Mouse (Mus musculus) embryonic facial prominence, embryonic 15.5 days (tissue): Measurements from ENCODE around the gene Gga1. TPM values are rescaled to one million over a fixed set of nuclear protein-coding genes. Genes with fewer than 3 reads are reported as not detected.

Source experiments
- ATAC-seq: fragments of 200-750 bp; cut with Nextera tagmentation; 2 replicates; pipeline ENCODE4 v1.8.0; 2017; ENCODE audit warnings: low read depth, moderate TSS enrichment; ENCODE audit not compliant: insufficient number of reproducible peaks, low FRiP score, low TSS enrichment
- H3K27ac ChIP-seq: fragments of 300-500 bp; sonication (generic); replicated peaks from 2 replicates; pipeline ENCODE4 v1.5.1; 2015; ENCODE audit warnings: mild to moderate bottlenecking, inconsistent platforms
- H3K27me3 ChIP-seq: fragments of 300-500 bp; sonication (generic); 2 replicates; pipeline ENCODE4 v1.6.1; 2015; ENCODE audit warnings: inconsistent platforms
- H3K36me3 ChIP-seq: fragments of 300-500 bp; sonication (generic); 2 replicates; pipeline ENCODE4 v1.6.1; 2015; ENCODE audit warnings: mild to moderate bottlenecking, inconsistent platforms
- H3K4me1 ChIP-seq: fragments of 300-500 bp; sonication (generic); 2 replicates; pipeline ENCODE4 v1.6.1; 2015; ENCODE audit warnings: inconsistent platforms
- H3K4me2 ChIP-seq: fragments of 300-500 bp; sonication (generic); replicated peaks from 2 replicates; pipeline ENCODE4 v1.6.1; 2015; ENCODE audit warnings: mild to moderate bottlenecking, inconsistent platforms
- H3K4me3 ChIP-seq: fragments of 300-500 bp; sonication (generic); replicated peaks from 2 replicates; pipeline ENCODE4 v1.5.1; 2015; ENCODE audit warnings: mild to moderate bottlenecking, inconsistent platforms
- H3K9ac ChIP-seq: fragments of 300-500 bp; sonication (generic); 2 replicates; pipeline ENCODE4 v1.6.1; 2015; ENCODE audit warnings: inconsistent platforms
- H3K9me3 ChIP-seq: fragments of 300-500 bp; sonication (generic); replicated peaks from 2 replicates; pipeline ENCODE4 v1.6.1; 2016; ENCODE audit warnings: inconsistent platforms
- WGBS: fragments of 180-500 bp; shearing (Covaris S2); methylation state at CpG from one replicate; pipeline ENCODE4 v1.1.7; 2015; 5-methylcytosine and 5-hydroxymethylcytosine counted together
- polyA plus RNA-seq: library from polyadenylated mRNA; unstranded; fragments of >200 nt; fragmentation: Nextera tagmentation; extraction: Ambion mirVana; gene quantifications from 2 replicates; pipeline ENCODE4 v1.2.1, GENCODE M21; 2015

Gene Gga1
- polyA plus RNA-seq, 1 experiment from 2014 or later: 62.0 TPM

DNA sequence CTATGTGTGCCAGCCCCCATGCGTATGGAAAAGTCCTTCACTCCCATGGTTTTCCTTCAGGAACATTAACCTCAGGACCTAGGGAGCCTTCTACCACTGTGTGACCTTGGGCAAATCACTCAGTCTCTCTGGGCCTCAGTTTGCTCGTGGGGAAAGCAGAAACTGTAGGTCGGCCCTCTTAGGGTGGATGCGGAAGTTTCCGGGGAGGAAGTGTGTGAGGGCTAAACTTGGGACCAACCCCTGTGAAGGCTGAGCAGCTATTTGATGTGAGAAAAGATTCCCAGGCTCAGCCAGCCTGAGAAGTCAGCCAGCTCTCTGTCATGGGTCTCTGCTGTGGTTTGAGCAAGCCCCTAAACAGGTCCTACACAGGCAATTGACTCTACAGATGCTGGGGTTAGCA is 14.7 kb upstream of the Gga1 start:
- no peaks in the 10 kb centered on the region for H3K9me3 ChIP-seq
- H3K4me2 ChIP-seq: no peak overlapping the region
- no peak overlapping the region for H3K4me3 ChIP-seq
- H3K27me3 ChIP-seq: no peaks in the 10 kb centered on the region
- 84% methylated on average over 5 of the region's 5 CpGs for WGBS
- no peaks in the 10 kb centered on the region for H3K36me3 ChIP-seq
- no peak overlapping the region for H3K9ac ChIP-seq
- no peak overlapping the region for H3K27ac ChIP-seq
- H3K4me1 ChIP-seq: peaks cover 12% of the 10 kb centered on the region
- ATAC-seq: no peak

- Histone ChIP-seq H3K27ac (peak overlapping the region; percentile 55; the same call in 1 of the 2 replicates), H3K36me3 (no peaks in the 10 kb centered on the region), H3K9ac (no peak overlapping the region), H3K9me3 (no peaks in the 10 kb centered on the region), H3K4me1 (peaks cover 12% of the 10 kb centered on the region), H3K4me3 (no peak overlapping the region), H3K4me2 (no peak overlapping the region), H3K27me3 (no peaks in the 10 kb centered on the region)
- 61% methylated on average over 2 of the region's 2 CpGs for WGBS
- ATAC-seq: no peak
Measured at GRCm38 (mm10) chr15:78863154-78863553, 13.8 kb upstream of the Gga1 start.

DNA sequence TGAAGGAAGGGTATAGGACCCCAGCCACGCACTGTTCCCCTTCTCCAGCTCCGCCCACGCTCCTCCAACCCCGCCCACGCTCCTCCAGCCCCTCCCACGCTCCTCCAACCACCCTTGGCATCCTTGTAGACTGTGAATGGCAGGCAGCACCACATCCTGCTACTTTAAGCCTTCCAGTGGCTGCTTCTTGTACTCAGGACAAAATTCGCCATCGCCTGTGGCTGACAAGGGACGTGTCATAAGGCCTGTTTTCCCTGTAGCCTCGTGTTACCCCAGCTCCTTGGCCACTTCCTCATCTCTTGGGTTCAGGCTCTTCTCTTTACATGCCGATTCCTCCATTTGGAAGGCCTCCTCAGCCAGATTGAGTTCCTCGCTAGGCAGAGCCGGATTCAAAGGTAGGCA is 13.1 kb upstream of the Gga1 start:
- Histone ChIP-seq H3K4me2 (0 out of 2 replicates have a peak overlapping the region, but pooled peaks have one; percentile 19), H3K27me3 (no peaks in the 10 kb centered on the region), H3K36me3 (no peaks in the 10 kb centered on the region), H3K4me3 (no peak overlapping the region), H3K4me1 (peaks cover 18% of the 10 kb centered on the region), H3K9ac (no peak overlapping the region), H3K9me3 (no peaks in the 10 kb centered on the region), H3K27ac (peak overlapping the region; percentile 55)
- 40% methylated on average over 13 of the region's 13 CpGs for WGBS
- no peak; the same call in 1 of the 2 replicates for ATAC-seq

DNA sequence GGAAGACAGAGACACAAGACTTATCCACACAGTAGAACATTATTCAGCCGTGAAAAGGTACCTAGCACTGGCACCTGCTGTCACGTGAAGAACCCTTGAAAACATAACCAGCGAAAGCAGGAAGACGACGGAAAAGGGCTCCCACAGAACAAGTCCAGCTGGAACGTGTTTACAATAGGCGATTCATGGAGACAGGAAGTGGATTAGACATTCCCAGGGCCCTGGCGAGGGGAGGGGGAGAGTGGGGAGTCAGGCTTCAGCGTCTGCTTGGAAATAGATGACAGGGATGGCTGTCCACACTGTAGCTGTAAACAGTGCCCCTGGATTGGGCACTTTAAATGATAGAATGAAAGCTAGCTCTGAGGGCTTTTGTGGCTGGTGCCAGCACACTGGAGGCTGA is 8.6 kb upstream of the Gga1 start:
- no peak overlapping the region for H3K4me3 ChIP-seq
- no peaks in the 10 kb centered on the region for H3K36me3 ChIP-seq
- peak; percentile 66 for ATAC-seq

DNA sequence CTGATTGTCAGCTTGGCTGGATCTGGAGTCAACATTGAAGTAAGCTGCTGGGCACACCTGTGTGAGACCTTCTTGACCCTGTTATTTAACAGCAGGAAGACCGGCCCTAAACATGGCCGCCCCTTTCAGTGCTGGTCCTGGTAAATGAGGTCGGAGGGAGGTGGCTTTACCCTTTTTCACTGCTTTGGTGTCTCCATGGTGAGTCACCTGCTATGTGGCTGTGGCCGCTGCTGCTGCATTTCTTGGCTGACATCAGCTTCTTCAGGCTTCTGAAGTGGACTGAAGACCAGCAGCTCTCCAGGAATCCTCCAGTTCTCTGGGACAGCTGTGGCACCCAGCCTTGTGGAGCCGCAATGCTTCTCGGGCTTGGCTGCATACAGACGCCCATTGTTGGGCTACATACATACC is 8.2 kb upstream of the Gga1 start:
- ATAC-seq: no peak
- Histone ChIP-seq H3K36me3 (no peaks in the 10 kb centered on the region), H3K4me2 (no peak overlapping the region)

More for the DNA sequence above, 8.6 kb upstream of the Gga1 start:
- Histone ChIP-seq H3K9ac (no peak overlapping the region), H3K4me2 (no peak overlapping the region), H3K4me1 (peaks cover 25% of the 10 kb centered on the region), H3K9me3 (no peaks in the 10 kb centered on the region), H3K27ac (peak overlapping the region; percentile 77), H3K27me3 (no peaks in the 10 kb centered on the region)
- WGBS: 7% methylated on average over 9 of the region's 9 CpGs

DNA sequence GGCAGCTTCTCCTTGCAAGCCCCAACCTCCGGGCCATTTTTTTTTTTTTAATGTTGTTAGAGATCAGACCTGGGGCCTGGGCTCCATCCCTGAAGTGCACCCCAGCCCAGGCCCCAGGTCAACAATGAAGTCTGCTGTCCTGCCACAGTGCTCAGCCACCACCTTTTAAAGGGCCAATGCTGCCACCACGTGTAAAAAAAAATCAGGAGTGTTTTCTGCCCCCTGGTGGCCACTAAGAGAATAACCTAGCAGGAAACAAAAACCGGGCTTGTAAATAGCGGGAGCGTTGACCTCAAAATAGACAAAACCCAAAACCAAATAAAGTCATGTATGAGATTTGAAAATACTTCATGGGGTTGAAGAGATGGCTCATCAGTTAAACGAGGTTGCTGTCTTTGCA is 7.2 kb upstream of the Gga1 start:
- no peak overlapping the region for H3K27ac ChIP-seq
- WGBS: 22% methylated on average over 6 of the region's 6 CpGs

More for the DNA sequence above, 8.2 kb upstream of the Gga1 start:
- peaks cover 21% of the 10 kb centered on the region for H3K4me1 ChIP-seq
- H3K27ac ChIP-seq: peak overlapping the region; percentile 77
- H3K9ac ChIP-seq: no peak overlapping the region
- no peaks in the 10 kb centered on the region for H3K9me3 ChIP-seq
- 57% methylated on average over 7 of the region's 7 CpGs for WGBS
- no peak overlapping the region for H3K4me3 ChIP-seq
- H3K27me3 ChIP-seq: no peaks in the 10 kb centered on the region

DNA sequence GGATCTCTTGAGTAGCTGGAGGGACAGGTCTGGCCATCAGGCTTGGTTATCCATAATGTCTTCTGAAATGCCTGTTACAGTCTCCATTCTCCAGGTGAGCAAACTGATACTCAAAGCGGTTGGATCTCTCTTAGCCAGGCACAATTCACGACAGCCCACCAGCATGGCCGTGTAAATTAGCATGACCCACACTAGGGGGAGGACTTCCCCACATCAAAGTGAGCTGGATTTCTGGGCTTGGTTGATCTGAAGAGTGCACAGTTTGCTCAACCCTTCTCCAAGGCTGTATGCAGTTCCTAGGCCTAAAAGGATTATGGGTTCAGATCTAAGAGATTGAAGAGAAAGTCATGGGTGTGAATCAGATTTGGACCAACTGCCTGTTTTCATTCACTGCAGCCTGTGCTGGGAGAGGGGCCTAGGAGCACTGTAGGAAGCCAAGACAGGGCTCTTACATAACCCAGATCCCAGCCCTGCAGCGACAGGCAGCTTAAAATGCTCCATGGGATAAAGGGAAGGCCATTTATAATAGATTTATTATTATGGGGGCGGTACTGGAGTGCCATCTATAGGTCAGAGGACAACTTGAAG is 4.9 kb upstream of the Gga1 start:
- Histone ChIP-seq H3K9ac (no peak overlapping the region), H3K9me3 (no peaks in the 10 kb centered on the region), H3K27ac (0 out of 2 replicates have a peak overlapping the region, but pooled peaks have one; percentile 12), H3K4me3 (no peak overlapping the region), H3K4me1 (peaks cover 38% of the 10 kb centered on the region), H3K4me2 (no peak overlapping the region), H3K27me3 (no peaks in the 10 kb centered on the region), H3K36me3 (no peaks in the 10 kb centered on the region)
- WGBS: 45% methylated on average over 5 of the region's 5 CpGs
- ATAC-seq: no peak

More for the DNA sequence above, 7.2 kb upstream of the Gga1 start:
- Histone ChIP-seq H3K4me2 (no peak overlapping the region), H3K36me3 (no peaks in the 10 kb centered on the region), H3K4me1 (peaks cover 18% of the 10 kb centered on the region), H3K9me3 (no peaks in the 10 kb centered on the region), H3K9ac (no peak overlapping the region), H3K4me3 (no peak overlapping the region), H3K27me3 (no peaks in the 10 kb centered on the region)
- no peak for ATAC-seq

DNA sequence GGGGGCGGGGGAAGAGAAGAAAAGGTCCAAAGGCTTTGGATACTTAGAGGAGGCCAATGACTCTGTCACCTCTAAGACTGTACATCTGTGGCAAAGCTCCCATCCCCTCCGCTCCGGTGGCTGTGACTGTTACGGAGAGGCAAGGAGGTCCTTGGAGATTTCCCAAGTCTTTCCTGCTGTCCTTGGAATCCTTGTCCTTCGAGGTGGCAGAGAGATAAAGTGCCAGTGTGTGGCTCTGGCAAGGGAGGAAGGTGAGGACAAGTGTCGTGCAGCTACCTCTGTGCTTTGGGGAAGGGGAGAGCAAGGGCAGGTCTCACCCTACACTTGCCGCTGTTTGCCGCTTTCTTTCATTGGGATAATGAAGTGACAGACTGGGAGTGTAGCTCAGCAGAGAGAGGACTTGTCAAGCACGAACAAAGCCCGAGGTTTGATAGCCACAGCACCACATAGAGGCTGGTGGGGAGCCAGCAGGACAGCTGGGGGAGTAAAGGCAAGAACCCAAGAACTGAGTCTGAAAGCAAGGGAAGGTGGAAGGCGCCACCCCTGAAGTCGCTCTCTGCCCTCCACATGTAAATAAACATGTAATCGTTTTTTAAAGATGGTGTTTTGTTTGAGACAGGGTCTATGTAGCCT is 3.1 kb upstream of the Gga1 start:
- peaks cover 40% of the 10 kb centered on the region for H3K4me1 ChIP-seq
- WGBS: 64% methylated on average over 13 of the region's 13 CpGs
- ATAC-seq: no peak
- no peaks in the 10 kb centered on the region for H3K36me3 ChIP-seq
- no peak overlapping the region for H3K9ac ChIP-seq
- H3K4me3 ChIP-seq: no peak overlapping the region
- H3K9me3 ChIP-seq: no peaks in the 10 kb centered on the region
- no peaks in the 10 kb centered on the region for H3K27me3 ChIP-seq
- 0 out of 2 replicates have a peak overlapping the region, but pooled peaks have one; percentile 100 for H3K27ac ChIP-seq
- H3K4me2 ChIP-seq: no peak overlapping the region

DNA sequence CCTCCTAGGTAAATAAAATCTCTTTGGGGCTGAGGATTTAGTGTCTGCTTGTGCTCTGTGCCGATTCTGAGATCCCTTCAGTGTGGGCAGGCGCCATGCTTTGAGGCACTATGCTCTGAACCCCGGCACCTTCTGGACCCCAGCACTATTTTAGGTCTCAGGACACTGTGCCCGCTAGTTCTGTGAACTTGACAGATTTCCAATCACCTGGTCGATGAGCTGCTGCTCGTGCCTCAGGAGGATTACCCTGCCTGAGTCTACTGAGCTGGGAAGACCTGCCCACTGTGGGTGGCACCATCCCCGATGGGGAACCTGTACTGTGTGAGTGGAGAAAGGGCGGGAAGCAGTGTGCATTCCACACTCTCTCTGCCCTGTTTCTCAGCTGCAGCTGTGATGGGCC is 2.0 kb upstream of the Gga1 start:
- Histone ChIP-seq H3K4me1 (peaks cover 50% of the 10 kb centered on the region), H3K4me3 (no peak overlapping the region), H3K9me3 (no peaks in the 10 kb centered on the region), H3K36me3 (0 out of 2 replicates have a peak, but pooled peaks cover 2% of the 10 kb centered on the region), H3K9ac (no peak overlapping the region), H3K27ac (peak overlapping the region; percentile 100), H3K27me3 (no peaks in the 10 kb centered on the region), H3K4me2 (no peak overlapping the region)
- ATAC-seq: no peak
- 63% methylated on average over 8 of the region's 8 CpGs for WGBS

DNA sequence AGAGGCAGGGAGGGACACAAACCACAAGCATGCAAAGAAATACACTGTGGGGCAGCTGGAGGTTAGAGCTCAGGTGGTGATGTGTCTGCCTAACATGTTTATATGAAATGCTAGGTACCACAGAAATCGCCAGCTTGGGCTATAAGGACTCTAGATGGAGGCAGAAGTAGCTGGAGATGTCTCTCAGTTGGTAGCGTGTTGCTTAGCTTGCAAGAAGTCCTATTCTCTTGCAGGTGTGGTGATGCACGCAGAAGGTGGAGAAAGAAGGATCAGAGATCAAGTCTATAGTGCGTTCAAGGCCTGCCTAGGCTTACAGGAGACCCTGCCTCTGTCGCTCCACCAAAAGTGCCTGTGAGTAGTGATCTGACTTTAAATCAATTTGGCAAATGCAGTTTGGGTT is 1.5 kb upstream of the Gga1 start:
- Histone ChIP-seq H3K27me3 (no peaks in the 10 kb centered on the region), H3K9me3 (no peaks in the 10 kb centered on the region), H3K4me2 (peak overlapping the region; percentile 80), H3K27ac (peak overlapping the region; percentile 100), H3K36me3 (0 out of 2 replicates have a peak, but pooled peaks cover 8% of the 10 kb centered on the region), H3K4me3 (peak overlapping the region; percentile 83), H3K9ac (no peak overlapping the region), H3K4me1 (peaks cover 55% of the 10 kb centered on the region)
- WGBS: 63% methylated on average over 5 of the region's 5 CpGs
- no peak for ATAC-seq

- Histone ChIP-seq H3K27ac (peak overlapping the region; percentile 100), H3K9ac (peak overlapping the region; percentile 71), H3K4me3 (peak overlapping the region; percentile 83), H3K4me2 (peak overlapping the region; percentile 80), H3K4me1 (peaks cover 58% of the 10 kb centered on the region), H3K36me3 (peaks cover 15% of the 10 kb centered on the region; the same call in 1 of the 2 replicates), H3K27me3 (no peaks in the 10 kb centered on the region), H3K9me3 (no peaks in the 10 kb centered on the region)
- WGBS: 2% methylated on average over 17 of the region's 17 CpGs
- ATAC-seq: peak; percentile 20
Measured at GRCm38 (mm10) chr15:78876258-78876696, 713 bp upstream of the Gga1 start.
